Mouse (Mus musculus): ENCODE data around the gene Cxcr4.

DNA sequence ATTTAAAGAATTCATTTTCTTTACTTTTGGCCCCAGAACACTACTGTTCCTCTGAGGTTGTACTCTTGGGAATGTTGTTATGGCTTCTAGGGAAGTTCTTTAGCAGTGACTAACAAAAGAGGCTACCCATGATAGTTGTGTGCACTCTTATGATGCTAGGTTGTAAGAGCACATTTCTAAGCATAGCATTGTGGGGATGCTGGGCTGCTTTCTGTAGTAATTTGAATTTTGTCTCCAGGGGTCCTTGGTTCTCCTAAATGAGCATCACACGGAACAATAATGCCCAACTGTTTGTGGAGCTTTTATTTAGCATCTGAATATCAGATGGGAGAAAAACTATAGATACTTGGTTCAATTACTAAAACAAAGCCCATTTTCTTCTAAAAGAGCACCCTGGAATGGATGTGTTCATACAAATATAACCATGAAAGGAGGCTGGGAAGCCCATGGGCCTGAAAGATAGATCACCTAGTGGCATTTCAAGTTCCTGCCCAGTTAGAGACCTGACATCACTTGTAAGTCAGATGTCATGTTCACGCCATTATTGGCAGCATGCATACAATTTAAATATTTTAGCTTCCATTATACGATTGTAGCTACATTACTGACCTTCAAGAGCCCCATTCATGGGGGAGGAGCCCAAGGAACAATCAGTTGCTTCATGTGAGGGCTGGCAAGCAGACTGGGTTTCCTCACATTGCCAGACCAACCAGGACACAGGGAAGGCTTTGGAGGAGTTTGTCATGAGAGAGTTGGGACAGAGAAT is 6.5 kb downstream of the Cxcr4 start:
- TF ChIP-seq POLR2A (IDR thresholded peaks at IDR 0.05; ENCODE audit: low read depth, low read length) (no peak), USF2 (conservative IDR thresholded peaks at IDR 0.05; ENCODE audit: low read depth, low read length) (no peak), CTCF (conservative IDR thresholded peaks at IDR 0.05 in 1 of 2, IDR thresholded peaks at IDR 0.05 in 1 of 2; ENCODE audit: low read depth in 2 of 2, low read length in 2 of 2) (no peak), PAX5 (IDR thresholded peaks at IDR 0.05; ENCODE audit: low read length) (no peak), MAZ (IDR thresholded peaks at IDR 0.05; ENCODE audit: low read depth, low read length) (no peak), ZC3H11A (IDR thresholded peaks at IDR 0.05; ENCODE audit: low read depth, low read length) (no peak), HCFC1 (IDR thresholded peaks at IDR 0.05; ENCODE audit: low read depth, low read length) (no peak), CHD1 (IDR thresholded peaks at IDR 0.05; ENCODE audit: low read depth, low read length) (no peak), EP300 (IDR thresholded peaks at IDR 0.05; ENCODE audit: low read length) (no peak), NRF1 (IDR thresholded peaks at IDR 0.05; ENCODE audit: low read depth, low read length) (no peak), SIN3A (IDR thresholded peaks at IDR 0.05; ENCODE audit: low read length) (no peak)
